Mouse (Mus musculus) embryonic facial prominence, embryonic 14.5 days (tissue): Measurements from ENCODE around the gene Gm26620. TPM values are rescaled to one million over a fixed set of nuclear protein-coding genes. Genes with fewer than 3 reads are reported as not detected.

ENCODE experiments used
- ATAC-seq: fragments of 200-750 bp; cut with Nextera tagmentation; 2 replicates; pipeline ENCODE4 v1.8.0; 2017; ENCODE audit warnings: low read depth, moderate number of reproducible peaks, moderate TSS enrichment
- DNase-seq: peaks from one replicate; pipeline ENCODE4 v3.0.0-alpha.2; 2015; ENCODE audit warnings: low spot score
- H3K27ac ChIP-seq: fragments of 300-500 bp; sonication (generic); replicated peaks from 2 replicates; pipeline ENCODE4 v1.5.1; 2014; ENCODE audit warnings: low read depth, mild to moderate bottlenecking, low read length, moderate library complexity
- H3K27me3 ChIP-seq: fragments of 300-500 bp; sonication (generic); replicated peaks from 2 replicates; pipeline ENCODE4 v1.6.1; 2014; ENCODE audit warnings: low read length; ENCODE audit not compliant: control insufficient read depth, insufficient read depth
- H3K36me3 ChIP-seq: fragments of 300-500 bp; sonication (generic); 2 replicates; pipeline ENCODE4 v1.6.1; 2014; ENCODE audit warnings: low read length, mixed read lengths; ENCODE audit not compliant: control insufficient read depth, insufficient read depth
- H3K4me1 ChIP-seq: fragments of 300-500 bp; sonication (generic); 2 replicates; pipeline ENCODE4 v1.6.1; 2014; ENCODE audit warnings: antibody characterized with exemption, low read length; ENCODE audit not compliant: control insufficient read depth, insufficient read depth
- H3K4me2 ChIP-seq: fragments of 300-500 bp; sonication (generic); 2 replicates; pipeline ENCODE4 v1.6.1; 2014; ENCODE audit warnings: low read depth, mild to moderate bottlenecking, low read length, moderate library complexity, mixed read lengths
- H3K4me3 ChIP-seq: fragments of 300-500 bp; sonication (generic); 2 replicates; pipeline ENCODE4 v1.5.1; 2014; ENCODE audit warnings: low read depth, mild to moderate bottlenecking, low read length
- H3K9ac ChIP-seq: fragments of 300-500 bp; sonication (generic); 2 replicates; pipeline ENCODE4 v1.6.1; 2014; ENCODE audit warnings: low read depth, mild to moderate bottlenecking, low read length, moderate library complexity, mixed read lengths
- H3K9me3 ChIP-seq: fragments of 300-500 bp; sonication (generic); 2 replicates; pipeline ENCODE4 v1.6.1; 2016; ENCODE audit warnings: low read length; ENCODE audit not compliant: control insufficient read depth
- WGBS: fragments of 180-500 bp; shearing (Covaris S2); extraction: QIAGEN DNeasy Blood & Tissue Kit; methylation state at CpG from one replicate; pipeline ENCODE4 v1.1.7; 2014; 5-methylcytosine and 5-hydroxymethylcytosine counted together
- polyA plus RNA-seq: library from polyadenylated mRNA; unstranded; fragments of >200 nt; fragmentation: Nextera tagmentation; extraction: Ambion mirVana; gene quantifications from 2 replicates; pipeline ENCODE4 v1.2.1, GENCODE M21; 2014

Gene Gm26620
- polyA plus RNA-seq, 1 experiment from 2014 or later = 1.1 TPM

DNA sequence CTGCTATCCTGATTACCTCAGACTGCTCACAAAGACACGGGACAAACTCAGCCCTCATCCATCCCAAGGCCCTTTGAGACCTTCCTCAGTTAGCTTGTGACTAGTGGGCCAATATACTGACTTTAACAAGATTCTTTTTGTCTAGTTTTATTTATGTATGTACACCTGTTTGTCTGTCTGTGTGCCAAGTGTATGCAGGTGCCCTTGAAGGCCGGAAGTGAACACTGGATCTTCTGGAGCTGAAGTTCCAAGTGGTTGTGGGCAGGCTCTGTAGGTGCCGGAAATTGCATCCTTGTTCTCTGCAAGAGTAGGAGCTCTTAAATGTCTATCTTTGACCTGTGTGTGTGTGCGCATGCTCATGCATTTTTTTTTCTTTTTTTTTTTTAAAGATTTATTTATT lies 44.4 kb downstream of the Gm26620 start:
- Histone ChIP-seq H3K27me3 (no peaks in the 10 kb centered on the region), H3K4me2 (no peak overlapping the region), H3K4me3 (no peak overlapping the region), H3K36me3 (no peaks in the 10 kb centered on the region), H3K9me3 (no peaks in the 10 kb centered on the region), H3K9ac (no peak overlapping the region), H3K27ac (no peak overlapping the region), H3K4me1 (no peaks in the 10 kb centered on the region)
- WGBS = 81% methylated on average over 4 of the region's 4 CpGs
- DNase-seq (no peak), ATAC-seq (no peak)

DNA sequence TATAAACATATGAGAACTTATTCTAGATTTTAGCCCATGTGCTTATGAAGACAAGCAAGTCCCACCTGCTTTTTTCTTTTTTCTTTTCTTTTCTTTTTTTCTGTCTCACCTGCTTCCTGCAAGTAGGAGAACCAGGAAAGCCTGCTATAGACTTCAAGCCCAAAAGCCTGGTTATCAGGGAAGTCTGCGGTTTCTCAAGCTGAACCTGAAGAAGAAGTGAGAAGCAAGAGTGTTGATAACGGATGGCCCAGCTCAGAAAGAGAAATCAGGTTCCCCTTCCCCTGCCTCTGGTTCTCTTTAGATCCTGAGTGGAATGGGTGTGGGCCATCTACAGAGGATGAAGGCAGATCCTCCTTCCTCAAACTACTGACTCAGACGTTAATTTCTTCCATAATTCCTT lies 47.2 kb downstream of the Gm26620 start:
- DNase-seq = no peak
- Histone ChIP-seq H3K27me3 (no peaks in the 10 kb centered on the region), H3K9ac (no peak overlapping the region), H3K9me3 (no peaks in the 10 kb centered on the region), H3K27ac (no peak overlapping the region), H3K4me3 (no peak overlapping the region), H3K36me3 (no peaks in the 10 kb centered on the region), H3K4me2 (no peak overlapping the region), H3K4me1 (no peaks in the 10 kb centered on the region)
- WGBS = 75% methylated on average over 3 of the region's 3 CpGs
- no peak for ATAC-seq

DNA sequence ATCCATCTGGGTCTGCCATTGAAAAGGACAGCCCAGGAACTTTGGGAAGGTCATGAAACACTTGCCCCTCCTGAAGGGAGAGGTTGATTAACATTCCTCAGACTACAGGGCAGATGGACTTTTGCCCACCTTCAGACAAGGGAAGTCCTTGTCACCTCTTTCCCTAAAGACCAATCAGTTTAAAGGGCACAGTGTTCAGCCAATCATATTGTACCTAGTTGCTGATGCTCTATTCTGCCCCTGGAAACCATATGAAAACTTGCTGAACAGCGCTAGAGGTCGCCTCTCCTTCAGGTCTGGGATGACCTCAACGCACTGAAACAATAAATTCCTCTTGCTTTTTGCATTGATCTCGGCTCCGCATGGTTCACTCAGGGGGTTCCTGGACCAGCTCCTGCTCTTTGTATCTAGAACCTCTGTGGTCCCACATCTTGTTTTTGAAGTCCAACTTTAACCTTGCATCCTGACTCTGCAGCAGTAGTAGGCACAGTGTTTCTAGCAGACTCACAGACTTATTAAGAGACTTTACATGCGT lies 48.6 kb downstream of the Gm26620 start:
- no peaks in the 10 kb centered on the region for H3K36me3 ChIP-seq
- WGBS = 66% methylated on average over 6 of the region's 6 CpGs
- no peak overlapping the region for H3K9ac ChIP-seq
- H3K27me3 ChIP-seq = no peaks in the 10 kb centered on the region
- no peak for DNase-seq
- H3K9me3 ChIP-seq = no peaks in the 10 kb centered on the region
- no peaks in the 10 kb centered on the region for H3K4me1 ChIP-seq
- no peak for ATAC-seq
- H3K4me3 ChIP-seq = no peak overlapping the region
- H3K4me2 ChIP-seq = no peak overlapping the region
- H3K27ac ChIP-seq = no peak overlapping the region

DNA sequence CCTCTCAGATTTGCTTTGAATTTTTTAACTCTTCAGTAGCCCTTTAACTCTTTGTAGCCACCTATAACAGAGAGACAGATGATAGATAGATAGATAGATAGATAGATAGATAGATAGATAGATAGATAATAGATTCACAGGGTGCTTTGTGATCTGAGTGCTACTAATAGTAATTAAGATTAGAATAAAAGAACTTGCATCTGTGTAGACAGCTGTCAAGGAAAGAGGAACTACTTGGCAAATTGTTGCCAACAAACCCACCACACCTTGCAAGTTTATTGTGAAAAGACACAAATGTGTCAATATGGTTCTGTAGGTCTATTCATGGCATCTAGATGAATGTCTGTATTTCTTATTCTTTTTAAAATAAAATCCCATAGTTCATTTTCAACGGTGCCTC lies 49.1 kb downstream of the Gm26620 start:
- Histone ChIP-seq H3K9ac (no peak overlapping the region), H3K9me3 (no peaks in the 10 kb centered on the region), H3K4me3 (no peak overlapping the region), H3K4me2 (no peak overlapping the region), H3K27ac (no peak overlapping the region), H3K27me3 (no peaks in the 10 kb centered on the region), H3K36me3 (no peaks in the 10 kb centered on the region), H3K4me1 (no peaks in the 10 kb centered on the region)
- WGBS = 84% methylated on average over 1 of the region's 1 CpGs
- DNase-seq (no peak), ATAC-seq (no peak)

DNA sequence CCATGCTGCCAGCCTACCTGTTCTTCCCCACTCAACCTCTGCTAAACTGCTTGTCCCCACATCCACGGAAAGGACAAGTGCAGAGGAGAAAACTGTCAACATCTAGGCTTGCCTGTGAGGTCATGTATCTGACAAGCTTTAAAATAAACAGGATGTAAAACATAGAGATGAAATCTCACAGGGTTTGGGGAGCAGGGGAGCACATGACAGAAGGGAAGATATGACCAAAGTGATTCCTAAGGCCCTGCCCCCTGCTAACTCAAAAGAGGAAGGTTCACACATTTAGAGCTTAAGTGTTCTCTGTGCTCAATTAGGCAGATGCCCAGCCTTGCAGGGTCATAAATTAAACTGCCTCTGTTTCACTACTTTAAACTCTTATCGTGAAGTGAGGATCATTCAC lies 49.5 kb downstream of the Gm26620 start:
- ATAC-seq = no peak
- Histone ChIP-seq H3K9me3 (no peaks in the 10 kb centered on the region), H3K4me1 (no peaks in the 10 kb centered on the region), H3K9ac (no peak overlapping the region), H3K27ac (no peak overlapping the region), H3K36me3 (no peaks in the 10 kb centered on the region), H3K4me2 (no peak overlapping the region), H3K4me3 (no peak overlapping the region), H3K27me3 (no peaks in the 10 kb centered on the region)
- no peak for DNase-seq
- 75% methylated on average over 2 of the region's 2 CpGs for WGBS

Other genes with a start within 250 kb of the Gm26620 start
- 43.7 and 46.6 TPM in 2 replicates for gene Olfml2b, start 240.5 kb upstream of the Gm26620 start, polyA plus RNA-seq
- gene Atf6, start 17.3 kb upstream of the Gm26620 start, polyA plus RNA-seq = 10.8 and 11.7 TPM in 2 replicates
- gene Dusp12, start 475 bp downstream of the Gm26620 start, polyA plus RNA-seq = 43.7 and 44.7 TPM in 2 replicates
- not detected in 2 replicates for gene Fcrlb, start 27.9 kb downstream of the Gm26620 start, polyA plus RNA-seq
- not detected in 2 replicates for gene Fcrla, start 42.5 kb downstream of the Gm26620 start, polyA plus RNA-seq
- 1.6 and 3.2 TPM in 2 replicates for gene Fcgr2b, start 91.5 kb downstream of the Gm26620 start, polyA plus RNA-seq
- 0.81 and 0.92 TPM in 2 replicates for gene Fcgr4, start 133.9 kb downstream of the Gm26620 start, polyA plus RNA-seq
- gene Fcgr3, start 179.9 kb downstream of the Gm26620 start, polyA plus RNA-seq = 20.5 and 25.0 TPM in 2 replicates
- gene Cfap126, start 228.9 kb downstream of the Gm26620 start, polyA plus RNA-seq = 4.4 and 12.3 TPM in 2 replicates